Mouse (Mus musculus): ENCODE results near the gene Clec9a. TPM values are rescaled to one million over a fixed set of nuclear protein-coding genes. Genes with fewer than 3 reads are reported as not detected.

Clec9a gene
- not detected in 2 replicates for total RNA-seq (2012; rRNA removed)

GRCm38 (mm10) chr6:129408562-129408961 is at the start of gene Clec9a:
Gene Clec9a (plus strand): TSS chr6:129408862.
- no peaks in the 10 kb centered on the region for H3K36me3 ChIP-seq (ENCODE audit: control insufficient read depth, insufficient read depth, low read length, poor library complexity, severe bottlenecking)
- no peak within 1 kb of the TSS for H3K9ac ChIP-seq (ENCODE audit: insufficient read depth, low read depth, low read length, poor library complexity, severe bottlenecking)
- DNase-seq (ENCODE audit: low read depth, low spot score): no peak
- in situ Hi-C loops (cut with MboI; ENCODE audit: low sequenced_read_pairs in 2 of 2, unreplicated experiment in 2 of 2): no loop called here
- no peaks in the 10 kb centered on the region for H3K9me3 ChIP-seq (ENCODE audit: control insufficient read depth, insufficient read depth, low read depth, low read length)
- TF ChIP-seq CHD2 (IDR thresholded peaks at IDR 0.05; ENCODE audit: low read depth, low read length): no peak
- H3K4me3 ChIP-seq (ENCODE audit: insufficient read depth in 1 of 2, low read depth in 1 of 2, low read length in 2 of 2, poor library complexity in 1 of 2, severe bottlenecking in 1 of 2): no peak within 1 kb of the TSS
- H3K27ac ChIP-seq (ENCODE audit: insufficient read depth, low read depth, low read length, poor library complexity, severe bottlenecking): no peak within 1 kb of the TSS
- H3K4me1 ChIP-seq (ENCODE audit: control insufficient read depth in 2 of 2, insufficient read depth in 2 of 2, low read length in 2 of 2, poor library complexity in 1 of 2): no peaks in the 10 kb centered on the region

- no peak overlapping the region for H3K9ac ChIP-seq (ENCODE audit: insufficient read depth, low read depth, low read length, poor library complexity, severe bottlenecking)
- no peak overlapping the region for H3K27ac ChIP-seq (ENCODE audit: insufficient read depth, low read depth, low read length, poor library complexity, severe bottlenecking)
- no peaks in the 10 kb centered on the region for H3K36me3 ChIP-seq (ENCODE audit: control insufficient read depth, insufficient read depth, low read length, poor library complexity, severe bottlenecking)
- in situ Hi-C loops (cut with MboI; ENCODE audit: low sequenced_read_pairs in 2 of 2, unreplicated experiment in 2 of 2): no loop called here
- TF ChIP-seq ZC3H11A (IDR thresholded peaks at IDR 0.05; ENCODE audit: borderline replicate concordance, low read depth, low read length) (no peak), HCFC1 (IDR thresholded peaks at IDR 0.05; ENCODE audit: borderline replicate concordance, insufficient read depth, low read length) (no peak), ZNF384 (IDR thresholded peaks at IDR 0.05; ENCODE audit: low read depth, low read length) (no peak), MAFK (IDR thresholded peaks at IDR 0.05; ENCODE audit: insufficient read depth, low read depth, low read length) (no peak), CHD2 (IDR thresholded peaks at IDR 0.05; ENCODE audit: low read depth, low read length) (no peak)
- no peak for DNase-seq (ENCODE audit: low read depth, low spot score)
- H3K9me3 ChIP-seq (ENCODE audit: control insufficient read depth, insufficient read depth, low read depth, low read length): no peaks in the 10 kb centered on the region
- H3K4me3 ChIP-seq (ENCODE audit: insufficient read depth in 1 of 2, low read depth in 1 of 2, low read length in 2 of 2, poor library complexity in 1 of 2, severe bottlenecking in 1 of 2): no peak overlapping the region
- H3K4me1 ChIP-seq (ENCODE audit: control insufficient read depth in 2 of 2, insufficient read depth in 2 of 2, low read length in 2 of 2, poor library complexity in 1 of 2): peaks cover 0 to 3% of the 10 kb centered on the region in 2 experiments; a peak in 3 of 4 replicates
Observed at GRCm38 (mm10) chr6:129359515-129359914, 49.1 kb upstream of the Clec9a start.

GRCm38 (mm10) chr6:129363942-129364341 is 44.7 kb upstream of the Clec9a start:
- Histone ChIP-seq H3K4me3 (ENCODE audit: insufficient read depth in 1 of 2, low read depth in 1 of 2, low read length in 2 of 2, poor library complexity in 1 of 2, severe bottlenecking in 1 of 2) (no peak overlapping the region), H3K4me1 (ENCODE audit: control insufficient read depth in 2 of 2, insufficient read depth in 2 of 2, low read length in 2 of 2, poor library complexity in 1 of 2) (peaks cover 0 to 3% of the 10 kb centered on the region in 2 experiments; a peak in 3 of 4 replicates), H3K36me3 (ENCODE audit: control insufficient read depth, insufficient read depth, low read length, poor library complexity, severe bottlenecking) (no peaks in the 10 kb centered on the region), H3K27ac (ENCODE audit: insufficient read depth, low read depth, low read length, poor library complexity, severe bottlenecking) (no peak overlapping the region), H3K9me3 (ENCODE audit: control insufficient read depth, insufficient read depth, low read depth, low read length) (no peaks in the 10 kb centered on the region), H3K9ac (ENCODE audit: insufficient read depth, low read depth, low read length, poor library complexity, severe bottlenecking) (no peak overlapping the region)
- peak; percentile 62 for DNase-seq (ENCODE audit: low read depth, low spot score)
- in situ Hi-C loops (cut with MboI; ENCODE audit: low sequenced_read_pairs in 2 of 2, unreplicated experiment in 2 of 2): loop anchor here in 1 of 2 experiments (10.0 kb wide), 1 partner anchor 509 kb away; no protein-coding TSS in a partner anchor
- TF ChIP-seq ZC3H11A (IDR thresholded peaks at IDR 0.05; ENCODE audit: borderline replicate concordance, low read depth, low read length): no peak
- TF ChIP-seq HCFC1 (IDR thresholded peaks at IDR 0.05; ENCODE audit: borderline replicate concordance, insufficient read depth, low read length): no peak
- TF ChIP-seq CHD2 (IDR thresholded peaks at IDR 0.05; ENCODE audit: low read depth, low read length): no peak
- no peak for TF ChIP-seq MAFK (IDR thresholded peaks at IDR 0.05; ENCODE audit: insufficient read depth, low read depth, low read length)
- no peak for TF ChIP-seq ZNF384 (IDR thresholded peaks at IDR 0.05; ENCODE audit: low read depth, low read length)

- in situ Hi-C loops (cut with MboI; ENCODE audit: low sequenced_read_pairs in 2 of 2, unreplicated experiment in 2 of 2): loop anchor here in 1 of 2 experiments (10.0 kb wide), 1 partner anchor 511 kb away; no protein-coding TSS in a partner anchor
- DNase-seq (ENCODE audit: low read depth, low spot score): peak; percentile 41
- Histone ChIP-seq H3K36me3 (ENCODE audit: control insufficient read depth, insufficient read depth, low read length, poor library complexity, severe bottlenecking) (no peaks in the 10 kb centered on the region), H3K9ac (ENCODE audit: insufficient read depth, low read depth, low read length, poor library complexity, severe bottlenecking) (no peak overlapping the region), H3K4me1 (ENCODE audit: control insufficient read depth in 2 of 2, insufficient read depth in 2 of 2, low read length in 2 of 2, poor library complexity in 1 of 2) (peaks cover 0 to 3% of the 10 kb centered on the region in 2 experiments; a peak in 3 of 4 replicates), H3K27ac (ENCODE audit: insufficient read depth, low read depth, low read length, poor library complexity, severe bottlenecking) (no peak overlapping the region), H3K4me3 (ENCODE audit: insufficient read depth in 1 of 2, low read depth in 1 of 2, low read length in 2 of 2, poor library complexity in 1 of 2, severe bottlenecking in 1 of 2) (no peak overlapping the region), H3K9me3 (ENCODE audit: control insufficient read depth, insufficient read depth, low read depth, low read length) (no peaks in the 10 kb centered on the region)
- TF ChIP-seq MAFK (IDR thresholded peaks at IDR 0.05; ENCODE audit: insufficient read depth, low read depth, low read length): no peak
- no peak for TF ChIP-seq CHD2 (IDR thresholded peaks at IDR 0.05; ENCODE audit: low read depth, low read length)
- no peak for TF ChIP-seq ZNF384 (IDR thresholded peaks at IDR 0.05; ENCODE audit: low read depth, low read length)
- peak; percentile 89 for TF ChIP-seq ZC3H11A (IDR thresholded peaks at IDR 0.05; ENCODE audit: borderline replicate concordance, low read depth, low read length)
- no peak for TF ChIP-seq HCFC1 (IDR thresholded peaks at IDR 0.05; ENCODE audit: borderline replicate concordance, insufficient read depth, low read length)
Observed at GRCm38 (mm10) chr6:129365959-129366359, 42.7 kb upstream of the Clec9a start.
